Mouse (Mus musculus): ENCODE measurements around the gene Evx2. TPM values are rescaled to one million over a fixed set of nuclear protein-coding genes. Genes with fewer than 3 reads are reported as not detected.

Evx2 gene
- total RNA-seq, 2 experiments from 2014 or later: not detected

DNA sequence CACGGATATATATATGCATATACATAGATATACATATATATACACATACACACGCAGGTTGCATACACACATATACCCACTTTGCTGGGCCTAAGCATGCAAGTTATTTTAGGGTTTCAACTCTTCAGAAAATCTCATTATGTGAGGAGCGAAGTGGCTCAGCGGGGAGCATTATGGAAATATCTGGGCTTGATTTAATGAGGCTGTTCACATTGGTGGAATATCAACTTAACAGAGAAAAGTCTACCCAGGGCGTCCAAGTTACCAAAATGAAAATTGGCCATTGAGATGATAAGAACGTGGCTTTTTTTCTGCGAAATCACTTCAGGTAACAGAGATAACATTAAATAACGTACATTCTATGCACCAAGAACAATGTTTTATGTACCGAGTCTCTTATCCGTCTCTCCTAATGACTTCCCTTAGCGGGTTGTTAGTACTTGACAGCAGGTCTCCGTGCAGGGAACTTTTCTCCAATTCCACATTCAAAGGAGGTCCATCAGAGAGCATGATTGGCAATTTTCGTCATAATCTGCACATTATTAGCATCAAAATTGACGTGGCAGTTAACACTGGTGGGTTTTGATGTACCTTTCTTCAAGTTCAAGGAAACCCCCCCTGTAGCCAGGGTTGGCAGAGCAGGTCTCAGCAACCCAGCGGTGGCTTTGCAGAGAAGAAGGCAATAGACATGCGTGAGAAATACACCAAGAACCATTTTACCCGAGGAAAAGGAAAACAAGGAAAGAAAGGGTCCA, 5.4 kb downstream of the Evx2 start:
- ATAC-seq (replicated peaks; ENCODE audit: low FRiP score, poor library complexity, severe bottlenecking): no peak

GRCm38 (mm10) chr2:74652996-74653340, 6.4 kb downstream of the Evx2 start:
- ATAC-seq (replicated peaks; ENCODE audit: low FRiP score, poor library complexity, severe bottlenecking): no peak

DNA sequence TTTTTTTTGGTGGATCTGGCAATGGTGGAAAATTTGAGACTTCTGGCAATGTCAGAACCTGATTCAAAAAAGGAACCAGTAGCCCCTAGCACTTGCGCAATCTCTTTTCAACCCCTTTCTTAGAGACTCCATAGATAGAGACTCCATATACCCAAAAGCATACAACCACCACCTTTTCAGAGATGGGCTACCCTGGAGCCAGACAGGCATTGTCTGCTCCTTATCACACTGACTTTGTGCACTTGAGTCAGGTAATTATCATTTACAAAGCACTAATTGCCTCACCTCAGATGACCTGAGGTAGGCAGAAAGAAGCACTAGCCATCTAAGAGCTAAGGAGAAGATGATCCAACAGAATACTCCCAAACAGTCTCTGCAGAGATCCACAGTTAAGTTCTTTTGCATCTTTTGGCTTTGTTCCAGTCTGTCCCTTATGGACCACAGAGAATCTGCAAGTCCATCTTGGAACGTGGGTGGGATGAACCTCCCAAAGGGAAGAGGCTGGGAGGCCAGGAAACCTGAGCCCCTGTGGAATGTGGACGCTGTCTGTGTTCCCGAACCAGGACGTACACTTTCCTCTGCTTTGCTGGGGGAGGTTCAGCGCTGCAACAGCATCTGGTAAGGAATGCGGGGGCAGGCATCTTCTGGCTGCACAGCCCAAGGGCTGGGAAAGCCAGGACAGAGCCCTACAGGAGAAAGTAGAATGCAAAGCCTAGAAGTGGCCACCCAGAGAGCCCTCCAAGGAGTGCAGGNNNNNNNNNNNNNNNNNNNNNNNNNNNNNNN, 12.1 kb downstream of the Evx2 start:
- no peak for ATAC-seq (replicated peaks; ENCODE audit: low FRiP score, poor library complexity, severe bottlenecking)

GRCm38 (mm10) chr2:74645631-74646030, 13.7 kb downstream of the Evx2 start:
- no peak for ATAC-seq (replicated peaks; ENCODE audit: low FRiP score, poor library complexity, severe bottlenecking)

GRCm38 (mm10) chr2:74642431-74642830, 16.9 kb downstream of the Evx2 start:
- no peak for ATAC-seq (replicated peaks; ENCODE audit: low FRiP score, poor library complexity, severe bottlenecking)

DNA sequence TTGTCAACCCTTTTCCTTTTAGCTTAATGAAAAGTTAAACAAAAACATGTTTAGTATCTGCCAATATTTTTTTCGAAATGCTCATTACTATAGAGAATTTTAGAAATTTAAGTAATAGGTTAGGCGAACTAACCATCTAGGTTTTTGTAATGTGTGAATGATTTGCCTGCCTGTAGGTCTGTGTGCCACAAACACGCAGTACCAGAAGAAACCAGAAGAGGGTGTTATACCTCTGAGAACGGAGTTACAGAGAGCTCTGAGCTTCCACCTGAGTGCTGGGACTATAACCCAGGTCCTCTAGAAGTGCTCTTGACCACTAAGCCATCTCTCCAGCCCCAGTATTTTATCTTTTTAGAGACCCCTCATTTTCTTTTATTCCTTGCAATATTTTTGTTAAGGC, 23.9 kb downstream of the Evx2 start:
- ATAC-seq (replicated peaks; ENCODE audit: low FRiP score, poor library complexity, severe bottlenecking): no peak

- ATAC-seq (replicated peaks; ENCODE audit: low FRiP score, poor library complexity, severe bottlenecking): no peak
These were observed 39.0 kb downstream of the Evx2 start for GRCm38 (mm10) chr2:74620368-74620767.

DNA sequence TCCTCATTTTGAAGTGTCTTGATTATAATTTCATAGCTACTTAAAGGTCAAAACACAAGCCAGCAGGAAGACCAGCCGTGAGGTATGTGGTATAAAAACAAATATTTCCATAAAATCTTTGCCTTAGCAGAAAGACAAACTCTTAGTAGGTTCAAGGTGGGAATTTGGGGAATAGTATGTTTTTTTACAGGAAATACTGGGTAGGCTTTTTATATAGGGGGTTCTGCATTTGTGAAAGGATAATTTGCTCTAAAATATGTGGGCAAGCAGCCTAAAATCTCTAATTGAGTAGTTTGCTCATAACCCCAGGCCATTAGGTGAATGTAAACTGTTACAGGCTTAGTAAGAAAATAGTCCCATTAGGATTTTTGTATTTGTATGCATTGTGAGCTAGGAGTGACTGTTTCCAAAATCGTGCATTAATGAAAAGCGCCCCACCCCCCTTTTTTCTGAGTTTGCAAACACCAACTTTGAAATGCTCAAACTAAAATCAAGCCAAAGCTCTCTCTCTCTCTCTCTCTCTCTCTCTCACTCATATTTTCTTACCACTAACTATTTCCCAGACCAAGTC, 39.6 kb downstream of the Evx2 start:
- ATAC-seq (replicated peaks; ENCODE audit: low FRiP score, poor library complexity, severe bottlenecking): no peak

GRCm38 (mm10) chr2:74617706-74618105, 41.7 kb downstream of the Evx2 start:
- no peak for ATAC-seq (replicated peaks; ENCODE audit: low FRiP score, poor library complexity, severe bottlenecking)

DNA sequence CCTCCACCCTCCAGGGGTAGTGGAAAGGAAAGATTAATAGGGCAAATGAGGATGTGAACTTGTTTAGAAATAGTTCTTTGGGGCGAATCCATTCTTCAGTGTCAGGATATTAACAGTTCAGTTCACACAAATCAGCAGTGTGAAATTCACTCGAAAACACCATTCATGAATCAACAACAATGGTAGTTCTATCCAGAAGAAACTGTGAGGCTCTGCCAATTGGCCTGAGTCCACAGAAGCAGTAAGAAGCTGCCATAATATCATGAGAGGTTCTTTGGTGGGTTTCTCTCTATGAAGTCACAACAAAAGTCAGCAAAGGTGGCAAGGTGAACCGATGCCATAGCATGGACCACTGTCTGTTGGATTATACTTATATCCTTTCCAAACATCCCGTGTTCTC, 48.0 kb downstream of the Evx2 start:
- ATAC-seq (replicated peaks; ENCODE audit: low FRiP score, poor library complexity, severe bottlenecking): no peak

GRCm38 (mm10) chr2:74609350-74609749, 50.0 kb downstream of the Evx2 start:
- no peak for ATAC-seq (replicated peaks; ENCODE audit: low FRiP score, poor library complexity, severe bottlenecking)

DNA sequence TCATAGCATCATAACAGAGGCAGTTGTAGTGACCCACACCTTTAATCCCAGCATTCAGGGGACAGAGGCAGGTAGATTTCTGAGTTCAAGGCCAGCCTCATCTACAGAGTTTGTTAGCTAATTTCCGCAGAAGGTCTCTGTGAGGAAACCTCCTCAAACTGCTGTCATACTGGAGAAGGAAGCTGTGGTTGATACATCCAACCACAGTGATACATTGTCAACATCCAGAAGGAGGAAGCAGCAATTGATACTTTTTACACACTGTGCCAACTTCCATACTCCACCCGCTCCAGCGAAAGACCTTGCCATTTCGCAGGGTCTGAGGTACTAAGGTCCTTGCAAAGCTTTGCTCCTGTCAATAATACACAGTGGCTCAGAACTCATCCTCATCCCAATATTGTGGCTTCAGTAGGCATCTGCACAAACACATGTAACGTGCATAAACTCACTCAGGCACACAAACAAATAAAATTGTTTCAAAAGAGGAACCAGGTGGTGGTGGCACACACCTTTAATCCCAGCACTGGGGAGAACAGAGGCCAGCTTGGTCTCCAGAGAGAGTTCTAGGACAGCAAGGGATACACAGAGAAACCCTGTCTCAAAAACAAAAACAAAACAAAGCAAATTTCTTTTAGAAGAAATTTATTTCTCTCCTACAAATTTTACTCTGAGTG, 53.1 kb downstream of the Evx2 start:
- ATAC-seq (replicated peaks; ENCODE audit: low FRiP score, poor library complexity, severe bottlenecking): no peak

GRCm38 (mm10) chr2:74604011-74604410, 55.3 kb downstream of the Evx2 start:
- no peak for ATAC-seq (replicated peaks; ENCODE audit: low FRiP score, poor library complexity, severe bottlenecking)

Other genes with a start within 250 kb of the Evx2 start
- gene Lnpk, start 80.1 kb downstream of the Evx2 start, total RNA-seq (2015; ENCODE audit: low replicate concordance): 14.0 and 29.4 TPM in 2 replicates
- gene Lnpk, start 80.1 kb downstream of the Evx2 start, total RNA-seq (2017; ENCODE audit: low replicate concordance): 31.1 and 45.9 TPM in 2 replicates
- not detected in 2 replicates for gene Hoxd13, start 8.8 kb upstream of the Evx2 start, total RNA-seq (2015; ENCODE audit: low replicate concordance)
- gene Hoxd13, start 8.8 kb upstream of the Evx2 start, total RNA-seq (2017; ENCODE audit: low replicate concordance): not detected in 2 replicates
- not detected in 2 replicates for gene Hoxd12, start 15.5 kb upstream of the Evx2 start, total RNA-seq (2015; ENCODE audit: low replicate concordance)
- gene Hoxd12, start 15.5 kb upstream of the Evx2 start, total RNA-seq (2017; ENCODE audit: low replicate concordance): not detected in 2 replicates
- gene Hoxd11, start 20.0 kb upstream of the Evx2 start, total RNA-seq (2015; ENCODE audit: low replicate concordance): not detected in 2 replicates
- gene Hoxd11, start 20.0 kb upstream of the Evx2 start, total RNA-seq (2017; ENCODE audit: low replicate concordance): not detected in 2 replicates
- not detected in 2 replicates for gene Hoxd10, start 32.4 kb upstream of the Evx2 start, total RNA-seq (2015; ENCODE audit: low replicate concordance)
- 0.42 TPM in 1 of 2 replicates, not detected in the other for gene Hoxd10, start 32.4 kb upstream of the Evx2 start, total RNA-seq (2017; ENCODE audit: low replicate concordance)
- not detected in 2 replicates for gene Hoxd9, start 38.2 kb upstream of the Evx2 start, total RNA-seq (2015; ENCODE audit: low replicate concordance)
- not detected in 2 replicates for gene Hoxd9, start 38.2 kb upstream of the Evx2 start, total RNA-seq (2017; ENCODE audit: low replicate concordance)
- gene Hoxd8, start 45.1 kb upstream of the Evx2 start, total RNA-seq (2015; ENCODE audit: low replicate concordance): not detected in 2 replicates
- not detected in 2 replicates for gene Hoxd8, start 45.1 kb upstream of the Evx2 start, total RNA-seq (2017; ENCODE audit: low replicate concordance)
- gene Hoxd3, start 52.4 kb upstream of the Evx2 start, total RNA-seq (2015; ENCODE audit: low replicate concordance): not detected in 2 replicates
- gene Hoxd3, start 52.4 kb upstream of the Evx2 start, total RNA-seq (2017; ENCODE audit: low replicate concordance): not detected in 2 replicates
- gene Hoxd4, start 52.4 kb upstream of the Evx2 start, total RNA-seq (2015; ENCODE audit: low replicate concordance): not detected in 2 replicates
- gene Hoxd4, start 52.4 kb upstream of the Evx2 start, total RNA-seq (2017; ENCODE audit: low replicate concordance): not detected in 2 replicates
- not detected in 2 replicates for gene Gm28230, start 67.2 kb upstream of the Evx2 start, total RNA-seq (2015; ENCODE audit: low replicate concordance)
- gene Gm28230, start 67.2 kb upstream of the Evx2 start, total RNA-seq (2017; ENCODE audit: low replicate concordance): not detected in 2 replicates
- not detected in 2 replicates for gene Hoxd1, start 103.4 kb upstream of the Evx2 start, total RNA-seq (2015; ENCODE audit: low replicate concordance)
- not detected in 2 replicates for gene Hoxd1, start 103.4 kb upstream of the Evx2 start, total RNA-seq (2017; ENCODE audit: low replicate concordance)
- gene Mtx2, start 166.2 kb upstream of the Evx2 start, total RNA-seq (2015; ENCODE audit: low replicate concordance): 25.9 and 36.7 TPM in 2 replicates
- gene Mtx2, start 166.2 kb upstream of the Evx2 start, total RNA-seq (2017; ENCODE audit: low replicate concordance): 4.6 and 7.7 TPM in 2 replicates

Data from erythroblast, adult 5-6 weeks (primary cell).